Mouse (Mus musculus) ovary, adult 2 months (tissue): Measurements from ENCODE around the gene Zic3. TPM values are rescaled to one million over a fixed set of nuclear protein-coding genes. Genes with fewer than 3 reads are reported as not detected.

Source experiments
- polyA plus RNA-seq: library from polyadenylated mRNA; depleted of rRNA; stranded (reverse); fragments of >200 nt; gene quantifications from 2 replicates; pipeline ENCODE4 v1.2.3, GENCODE M21; 2012; rRNA removed

Zic3 gene
- polyA plus RNA-seq = 0.36 TPM in 1 of 2 replicates, not detected in the other

DNA sequence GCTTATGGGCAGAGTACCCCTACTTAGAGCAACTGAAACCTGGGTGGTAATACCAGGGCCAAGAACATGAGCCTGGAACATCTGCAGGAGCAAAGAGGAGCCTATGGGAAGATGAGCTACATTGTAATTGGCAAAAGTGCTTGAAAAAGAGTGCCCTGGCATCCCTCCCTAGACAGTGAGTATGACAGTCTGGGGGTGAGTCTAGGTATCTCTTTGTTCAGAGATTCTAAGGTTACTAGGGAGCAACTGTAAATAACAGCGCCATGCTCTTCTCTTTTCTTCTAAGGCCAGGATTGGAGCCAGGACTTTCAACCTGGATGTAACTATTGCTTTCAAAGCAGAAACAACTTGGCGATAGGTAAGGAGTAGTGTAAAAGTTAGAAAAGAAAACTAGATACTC is at the start of gene Zic3:
Gene Zic3, plus strand, starts transcription at position 301 of the 400 bp plus-strand sequence.

